In the genomic region with DNA sequence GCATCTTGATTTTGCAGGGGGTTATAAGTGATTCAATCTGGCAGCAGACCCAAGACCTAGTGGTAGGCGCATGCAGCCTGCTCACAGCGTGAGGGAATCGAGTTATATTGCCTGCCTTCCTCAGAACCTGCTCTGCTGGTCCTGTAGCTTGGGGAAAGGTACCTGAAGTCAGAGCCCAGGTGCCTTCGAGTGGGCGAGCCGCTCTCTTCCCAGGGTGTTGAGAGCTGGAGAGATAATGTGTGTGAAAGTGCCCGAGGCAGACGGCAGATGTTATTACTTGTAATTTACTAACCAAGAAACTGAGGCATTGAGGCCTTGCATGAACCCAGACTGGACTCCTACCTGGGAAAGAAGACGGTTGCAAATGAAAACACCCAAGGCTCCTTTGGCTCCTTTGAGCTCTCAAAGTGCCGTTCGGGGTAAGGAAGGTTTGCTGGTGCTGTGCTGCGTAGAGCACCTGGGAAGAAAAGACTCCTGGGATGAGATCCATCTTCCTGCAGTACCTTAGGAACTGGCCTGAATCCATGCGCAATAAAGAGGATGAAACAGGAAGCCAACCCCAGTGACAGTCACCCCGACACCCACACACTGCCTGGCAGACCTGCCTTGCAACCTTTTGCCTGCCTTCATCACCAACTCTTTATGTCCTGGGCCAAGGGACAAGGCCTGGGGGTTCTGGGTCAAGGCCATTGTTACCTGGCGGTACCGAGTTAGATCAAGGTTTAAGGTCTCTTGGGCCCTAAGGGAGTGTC, we compare ENCODE assay signal across 32 mouse cellular contexts. TPM values are rescaled to one million over a fixed set of nuclear protein-coding genes. Genes with fewer than 3 reads are reported as not detected.
"Had no signal": no experiment of that assay in that cellular context is flagged by ENCODE, and none has a peak within 500 bp of the region (broad histone marks: within the 10 kb centered on the region; RNA-seq: fewer than 3 reads in every experiment).

No protein-coding gene starts in this region.

- H3K4me3 ChIP-seq: gastrocnemius, adult 2 months; heart, adult 2 months; heart, embryonic 13.5 days; heart, embryonic 15.5 days; intestine, embryonic 15.5 days; layer of hippocampus, adult 2 months; left cerebral cortex, adult 2 months; limb, embryonic 12.5 days; liver, embryonic 13.5 days; liver, embryonic 15.5 days had no signal

- H3K27me3 ChIP-seq: heart, embryonic 15.5 days; intestine, embryonic 15.5 days had no signal

- H3K36me3 ChIP-seq: heart, embryonic 13.5 days; heart, embryonic 15.5 days; intestine, embryonic 15.5 days; limb, embryonic 12.5 days; liver, embryonic 13.5 days; liver, embryonic 15.5 days had no signal

- DNase-seq: gastrocnemius, adult 2 months; gastrocnemius, postnatal 10 days; gastrocnemius, postnatal 25 days; heart, adult 11 months; heart, adult 2 months; heart, postnatal 14 days; heart, postnatal 36 days; kidney, adult 18-20 months; kidney, adult 8-10 months; kidney, postnatal 10 days; kidney, postnatal 25 days; kidney, postnatal 4 days; left cerebral cortex, postnatal 4 days; liver; liver, embryonic 13.5 days had no signal

- ATAC-seq: hindbrain, embryonic 16.5 days; inflammation-experienced regulatory T-cells, adult 6 months; intestine, embryonic 15.5 days; intestine, postnatal 0 days had no signal

- H3K9ac ChIP-seq: heart, embryonic 13.5 days; heart, embryonic 15.5 days; hindbrain, embryonic 14.5 days; intestine, embryonic 15.5 days; limb, embryonic 12.5 days; liver, embryonic 13.5 days; liver, embryonic 15.5 days had no signal

- H3K9me3 ChIP-seq: heart, embryonic 13.5 days; heart, embryonic 15.5 days; intestine, embryonic 15.5 days; liver, embryonic 13.5 days; liver, embryonic 15.5 days had no signal

- H3K4me2 ChIP-seq: heart, embryonic 11.5 days; heart, embryonic 13.5 days; heart, embryonic 15.5 days; hindbrain, embryonic 14.5 days; intestine, embryonic 15.5 days; limb, embryonic 12.5 days; liver, embryonic 11.5 days; liver, embryonic 13.5 days; liver, embryonic 15.5 days had no signal

- H3K27ac ChIP-seq: gastrocnemius, adult 2 months; heart, adult 2 months; heart, embryonic 13.5 days; heart, embryonic 15.5 days; hindbrain, embryonic 14.5 days; intestine, embryonic 15.5 days; layer of hippocampus, adult 2 months; left cerebral cortex, adult 2 months; limb, embryonic 12.5 days; liver, embryonic 13.5 days; liver, embryonic 15.5 days had no signal

RNA-seq across cellular contexts. Expression of a gene that starts 22.9 kb away (rescaled TPM):
- polyA plus RNA-seq: heart, embryonic 11.5 days; heart, embryonic 13.5 days; heart, embryonic 15.5 days; heart, postnatal 0 days; hindbrain, embryonic 11.5 days; hindbrain, embryonic 16.5 days; inflammation-experienced regulatory T-cells, adult 6 months; intestine, embryonic 15.5 days; intestine, postnatal 0 days; kidney, embryonic 14.5 days; kidney, embryonic 16.5 days; limb, embryonic 12.5 days; liver, embryonic 11.5 days; liver, embryonic 13.5 days; liver, embryonic 15.5 days had no signal
